Mouse (Mus musculus): ENCODE measurements around the gene Styxl1. TPM values are rescaled to one million over a fixed set of nuclear protein-coding genes. Genes with fewer than 3 reads are reported as not detected.

Styxl1 gene
- total RNA-seq, 1 experiment from 2014 or later = not detected

DNA sequence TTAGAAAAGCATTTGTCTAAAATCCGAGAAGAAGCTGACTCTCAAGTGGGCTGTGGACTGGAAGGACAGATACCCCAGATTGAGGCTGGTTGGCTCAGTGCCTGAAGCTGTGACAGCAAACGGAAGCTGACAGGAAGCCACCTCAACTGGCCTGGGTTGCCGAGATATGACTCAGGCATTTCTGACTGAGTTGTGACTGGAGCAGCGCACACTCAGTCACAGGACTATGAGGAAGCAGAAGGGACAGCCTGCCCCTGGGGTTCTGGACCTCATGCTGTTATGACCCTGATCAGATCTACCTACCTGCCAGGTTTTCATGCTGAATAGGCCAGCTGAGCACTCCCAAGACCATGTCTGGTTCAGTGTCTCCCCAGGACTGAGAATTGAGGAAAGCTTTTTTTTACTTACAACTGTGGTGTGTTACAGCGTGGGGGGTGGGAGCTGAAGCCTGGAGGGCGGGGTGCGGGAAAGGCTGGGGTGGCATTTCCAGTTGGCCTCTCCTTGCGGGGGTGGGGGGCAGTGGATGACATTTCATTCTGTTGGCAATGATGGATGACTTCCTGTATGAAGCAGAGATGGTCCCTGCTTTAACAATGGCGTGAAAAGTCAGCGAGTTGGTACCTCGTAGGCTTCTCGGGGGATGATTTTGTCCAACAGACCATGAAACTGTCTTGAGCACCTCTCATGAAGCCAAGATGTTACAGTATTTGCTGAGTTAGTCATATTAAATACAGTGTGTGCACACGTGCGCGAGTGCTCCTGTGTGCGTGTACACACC, 64.6 kb downstream of the Styxl1 start:
- ATAC-seq (replicated peaks in 1 of 2; ENCODE audit: insufficient read depth in 1 of 2, low FRiP score in 2 of 2, low TSS enrichment in 1 of 2, low read depth in 1 of 2, poor library complexity in 2 of 2, severe bottlenecking in 2 of 2) = peak; percentile 94 to 96

DNA sequence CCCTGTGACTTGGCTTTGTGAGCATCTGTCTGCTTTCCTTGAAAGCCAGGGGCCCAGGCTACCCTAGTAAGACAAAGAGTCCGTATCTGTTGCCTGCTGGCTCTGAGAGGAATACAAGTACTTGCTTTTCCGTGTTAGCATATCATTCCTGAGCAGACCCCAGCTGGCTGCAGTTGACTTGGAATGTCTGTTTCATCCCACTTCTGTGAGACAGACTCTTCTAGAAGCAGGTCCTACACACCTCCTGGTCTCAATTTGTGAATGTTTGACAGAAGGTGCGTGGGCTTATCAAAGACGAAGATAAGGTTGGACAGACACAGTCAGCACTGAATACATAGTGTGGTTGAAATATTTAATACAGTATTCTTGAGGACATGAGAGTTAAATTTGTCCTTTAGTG, 65.4 kb downstream of the Styxl1 start:
- ATAC-seq (replicated peaks in 1 of 2; ENCODE audit: insufficient read depth in 1 of 2, low FRiP score in 2 of 2, low TSS enrichment in 1 of 2, low read depth in 1 of 2, poor library complexity in 2 of 2, severe bottlenecking in 2 of 2) = no peak

DNA sequence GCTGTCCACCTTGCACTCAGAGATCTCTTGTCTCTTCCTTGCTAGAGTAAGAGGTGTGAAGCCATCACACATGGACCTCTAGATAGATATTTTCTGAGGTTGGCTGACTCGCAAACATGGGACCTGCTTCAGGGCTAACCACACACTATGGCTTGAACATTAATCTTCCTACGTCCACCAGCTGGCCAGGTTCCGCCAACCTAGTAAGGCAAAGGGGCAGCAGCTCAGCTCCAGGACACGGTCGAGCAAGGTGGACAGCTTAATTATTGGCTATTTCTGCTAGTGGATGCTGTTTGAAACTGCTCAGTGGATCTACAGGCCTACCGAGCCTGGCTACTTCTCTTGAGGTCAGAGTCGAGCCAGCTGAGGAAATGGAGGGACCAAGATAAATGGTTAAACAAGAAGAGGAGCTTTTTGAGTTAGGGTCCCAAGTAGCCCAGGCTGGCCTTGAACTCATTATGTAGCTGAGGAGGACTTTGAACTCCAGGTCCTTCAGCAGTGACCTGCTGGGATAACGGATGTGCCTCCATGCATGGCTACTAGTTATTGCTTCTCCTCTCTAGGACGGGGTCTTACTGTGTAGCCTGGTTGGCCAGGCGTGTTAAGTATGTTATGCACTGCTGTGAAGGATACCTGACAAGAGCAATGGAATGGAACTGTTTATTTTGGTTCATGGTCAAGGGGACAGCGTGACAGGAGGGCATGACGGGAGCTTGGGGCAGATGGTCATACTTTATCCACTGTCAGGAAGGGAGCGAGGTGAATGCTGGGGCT, 66.4 kb downstream of the Styxl1 start:
- no peak for ATAC-seq (replicated peaks in 1 of 2; ENCODE audit: insufficient read depth in 1 of 2, low FRiP score in 2 of 2, low TSS enrichment in 1 of 2, low read depth in 1 of 2, poor library complexity in 2 of 2, severe bottlenecking in 2 of 2)

DNA sequence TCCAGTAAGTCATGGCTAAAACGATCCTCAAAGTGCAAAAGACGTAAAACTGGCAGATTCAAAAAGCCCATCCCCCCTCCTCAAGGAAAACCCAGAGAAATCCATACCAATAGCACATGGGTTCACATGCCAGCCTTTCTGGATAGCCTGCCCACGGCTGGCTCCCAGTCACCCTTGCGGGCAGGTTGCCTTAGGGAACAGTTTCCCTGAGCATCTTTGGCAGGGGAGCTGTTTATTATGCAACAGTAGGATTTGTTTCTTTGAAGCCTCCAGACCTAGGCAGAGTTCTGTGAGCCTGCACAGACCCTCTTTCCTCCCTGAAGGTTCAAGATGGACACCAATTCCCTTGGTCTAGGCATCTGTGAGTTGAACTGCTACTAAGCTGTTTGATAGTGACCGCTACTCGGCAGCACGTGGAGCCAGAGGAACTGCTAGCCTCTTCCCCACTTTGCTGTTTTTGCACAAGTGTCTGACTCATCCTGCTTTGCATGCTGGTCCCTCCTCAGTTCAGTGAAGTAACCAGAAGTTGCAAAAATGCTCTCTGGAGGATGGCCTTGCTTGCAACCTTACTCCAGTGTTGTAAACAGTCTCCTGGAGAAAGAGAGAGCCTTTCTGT, 67.5 kb downstream of the Styxl1 start:
- ATAC-seq (replicated peaks in 1 of 2; ENCODE audit: insufficient read depth in 1 of 2, low FRiP score in 2 of 2, low TSS enrichment in 1 of 2, low read depth in 1 of 2, poor library complexity in 2 of 2, severe bottlenecking in 2 of 2) = peak in 1 of 2 experiments; percentile 33; a peak in 1 of 4 replicates

DNA sequence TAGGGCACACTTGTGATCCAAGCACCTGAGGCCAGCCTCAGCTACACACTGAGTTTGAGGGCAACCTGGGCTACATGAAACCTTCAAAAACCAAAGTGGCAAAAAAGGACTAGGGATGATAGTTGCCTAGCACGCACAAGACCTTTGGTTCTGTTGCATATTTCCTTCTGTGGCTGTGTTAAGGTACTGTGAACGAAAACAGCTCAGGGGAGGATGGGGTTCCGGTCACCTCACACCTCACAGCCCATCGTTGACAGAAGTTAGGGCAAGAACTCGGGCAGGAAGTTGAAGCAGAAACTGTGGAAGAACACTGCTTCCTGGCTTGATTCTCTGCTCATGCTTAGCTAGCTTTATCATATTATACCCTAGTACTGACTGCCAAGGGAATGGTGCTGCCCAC, 68.5 kb downstream of the Styxl1 start:
- ATAC-seq (replicated peaks in 1 of 2; ENCODE audit: insufficient read depth in 1 of 2, low FRiP score in 2 of 2, low TSS enrichment in 1 of 2, low read depth in 1 of 2, poor library complexity in 2 of 2, severe bottlenecking in 2 of 2) = no peak

DNA sequence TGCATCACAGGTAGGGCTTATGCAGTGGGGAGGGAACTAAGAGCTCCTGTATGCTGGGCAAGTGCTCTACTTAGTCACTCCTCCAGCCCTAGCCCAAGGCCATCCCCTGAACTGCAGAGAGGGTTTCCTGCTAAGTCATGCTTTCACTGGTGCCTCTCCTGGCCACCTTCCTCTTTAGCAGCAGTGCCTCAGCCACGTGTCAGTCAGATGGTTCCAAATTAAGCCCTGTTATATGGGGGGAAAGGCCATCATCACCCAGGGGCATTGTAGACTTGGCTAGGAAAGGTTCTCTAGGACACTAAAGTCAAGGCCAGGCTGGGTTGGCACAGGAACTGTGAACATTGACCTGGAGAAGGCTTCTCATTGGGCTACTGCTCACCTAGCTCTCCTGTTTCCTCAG, 70.3 kb downstream of the Styxl1 start:
- peak; percentile 81 to 84 for ATAC-seq (replicated peaks in 1 of 2; ENCODE audit: insufficient read depth in 1 of 2, low FRiP score in 2 of 2, low TSS enrichment in 1 of 2, low read depth in 1 of 2, poor library complexity in 2 of 2, severe bottlenecking in 2 of 2)

DNA sequence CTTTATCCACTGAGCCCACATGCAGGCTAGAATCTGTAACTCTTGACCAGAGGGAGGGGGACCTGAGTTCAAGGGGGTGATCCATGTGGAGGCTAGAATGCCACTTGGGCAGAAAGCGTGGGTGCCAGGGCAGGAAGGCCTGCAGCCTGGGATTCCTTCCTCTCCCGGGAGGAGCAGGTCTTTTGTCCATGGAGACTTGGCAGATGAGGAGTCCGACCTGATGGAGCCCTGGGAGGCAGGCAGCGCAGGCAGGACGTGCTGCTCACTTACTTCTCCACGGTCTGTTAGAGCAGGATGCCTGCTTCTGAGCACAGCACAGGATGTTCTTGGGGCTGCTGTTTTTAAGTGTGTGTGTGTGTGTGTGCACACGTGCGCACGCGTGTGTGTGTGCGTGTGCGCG, 71.1 kb downstream of the Styxl1 start:
- ATAC-seq (replicated peaks in 1 of 2; ENCODE audit: insufficient read depth in 1 of 2, low FRiP score in 2 of 2, low TSS enrichment in 1 of 2, low read depth in 1 of 2, poor library complexity in 2 of 2, severe bottlenecking in 2 of 2) = no peak

DNA sequence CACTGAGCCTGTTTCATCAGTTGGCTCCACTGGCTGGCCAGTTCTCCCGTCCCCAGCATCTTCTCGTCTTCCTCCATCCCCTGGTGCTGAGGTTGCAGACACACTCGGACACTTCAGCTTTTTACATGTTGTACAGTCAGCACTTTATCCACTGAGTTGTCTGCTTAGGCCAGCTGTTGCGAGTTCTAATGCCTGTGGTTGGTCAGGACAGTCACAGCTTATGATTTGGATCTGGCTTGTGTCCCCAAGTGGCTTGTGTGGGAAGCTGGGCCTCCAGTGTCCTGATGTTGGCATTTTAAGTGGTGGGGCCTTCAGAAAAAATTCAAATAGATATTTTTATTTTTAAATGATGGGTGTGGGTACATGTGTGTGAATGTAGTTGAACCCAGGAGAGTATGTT, 72.8 kb downstream of the Styxl1 start:
- ATAC-seq (replicated peaks in 1 of 2; ENCODE audit: insufficient read depth in 1 of 2, low FRiP score in 2 of 2, low TSS enrichment in 1 of 2, low read depth in 1 of 2, poor library complexity in 2 of 2, severe bottlenecking in 2 of 2) = no peak

DNA sequence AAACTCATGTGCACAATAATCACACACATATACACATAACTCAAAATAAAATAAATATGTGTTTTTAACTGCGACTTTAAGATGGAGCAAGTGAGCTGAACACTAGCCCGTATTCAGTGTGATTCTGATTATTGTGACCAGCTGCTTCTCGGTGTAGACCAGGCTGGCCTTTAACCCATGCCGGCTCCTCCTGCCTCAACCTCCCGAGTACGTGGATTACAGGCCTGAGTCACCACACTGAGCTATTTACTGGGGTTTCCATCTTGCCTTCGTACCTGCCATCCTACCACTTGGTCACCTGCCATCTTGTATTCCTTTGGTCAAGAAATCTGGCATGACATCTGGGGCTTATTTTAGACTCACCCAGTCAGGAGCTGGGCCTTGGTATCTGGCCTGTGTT, 74.8 kb downstream of the Styxl1 start:
- no peak for ATAC-seq (replicated peaks in 1 of 2; ENCODE audit: insufficient read depth in 1 of 2, low FRiP score in 2 of 2, low TSS enrichment in 1 of 2, low read depth in 1 of 2, poor library complexity in 2 of 2, severe bottlenecking in 2 of 2)

DNA sequence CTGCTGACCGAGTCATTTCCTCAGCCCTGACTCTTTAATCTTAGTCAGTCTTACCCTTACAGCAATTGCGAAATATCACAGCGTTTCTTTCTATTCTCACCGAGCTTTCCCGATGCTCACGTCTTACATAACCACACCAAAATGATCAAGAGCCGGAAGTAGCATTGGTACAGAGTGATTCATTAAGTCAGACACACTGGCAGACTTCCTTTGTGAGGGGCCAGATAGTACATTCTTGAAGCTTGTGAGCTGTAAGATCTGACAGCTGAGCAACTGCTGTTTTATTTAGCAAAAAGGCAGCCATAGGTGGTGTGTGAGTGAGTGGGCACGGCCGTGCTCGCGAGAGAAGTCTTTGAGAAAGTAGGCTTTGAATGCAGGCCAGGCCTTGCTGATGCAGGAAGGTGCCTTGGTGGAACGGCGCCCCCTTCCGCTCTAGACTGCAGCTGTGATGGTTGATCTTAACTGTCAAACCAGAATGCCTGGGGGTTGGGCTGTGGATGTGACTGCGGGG, 75.4 kb downstream of the Styxl1 start:
- ATAC-seq (replicated peaks in 1 of 2; ENCODE audit: insufficient read depth in 1 of 2, low FRiP score in 2 of 2, low TSS enrichment in 1 of 2, low read depth in 1 of 2, poor library complexity in 2 of 2, severe bottlenecking in 2 of 2) = peak; percentile 84 to 86

DNA sequence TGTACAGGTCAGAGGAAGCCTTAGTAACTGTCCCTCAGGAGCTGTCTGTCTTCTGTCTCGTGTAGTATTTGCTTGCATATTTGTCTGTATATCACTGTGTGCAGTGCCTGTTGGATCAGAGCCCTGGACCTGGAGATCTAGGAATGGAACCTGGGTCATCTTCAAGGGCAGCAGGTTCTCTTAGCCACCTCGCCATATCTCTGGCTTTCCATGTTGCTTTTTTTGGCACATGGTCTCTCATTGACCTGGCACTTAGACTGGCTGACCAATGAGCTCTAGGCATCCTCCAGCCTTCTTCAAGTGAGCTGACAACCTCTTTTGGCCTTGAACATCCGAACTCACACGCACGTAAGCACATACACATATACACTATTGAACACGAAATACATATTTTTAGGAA, 76.0 kb downstream of the Styxl1 start:
- ATAC-seq (replicated peaks in 1 of 2; ENCODE audit: insufficient read depth in 1 of 2, low FRiP score in 2 of 2, low TSS enrichment in 1 of 2, low read depth in 1 of 2, poor library complexity in 2 of 2, severe bottlenecking in 2 of 2) = no peak

DNA sequence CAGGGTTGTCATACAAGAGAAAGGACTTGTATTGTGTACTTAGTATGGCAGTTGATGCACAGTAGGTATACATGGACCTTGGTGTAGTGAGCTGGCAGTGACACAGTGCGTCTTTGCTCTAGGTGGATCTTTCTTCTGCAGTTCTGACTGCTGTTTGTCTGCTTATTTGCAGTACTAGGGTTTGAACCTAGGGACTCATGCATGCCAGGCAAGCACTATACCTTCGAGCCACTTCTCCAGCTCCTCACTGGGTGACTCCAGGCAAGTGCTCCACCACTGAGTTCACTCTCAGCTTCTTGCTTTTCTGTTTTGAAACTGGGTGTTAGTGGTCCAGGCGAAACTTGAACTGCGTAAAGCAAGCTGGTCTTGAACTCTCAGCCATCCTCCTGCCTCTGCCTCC, 76.6 kb downstream of the Styxl1 start:
- no peak for ATAC-seq (replicated peaks in 1 of 2; ENCODE audit: insufficient read depth in 1 of 2, low FRiP score in 2 of 2, low TSS enrichment in 1 of 2, low read depth in 1 of 2, poor library complexity in 2 of 2, severe bottlenecking in 2 of 2)

DNA sequence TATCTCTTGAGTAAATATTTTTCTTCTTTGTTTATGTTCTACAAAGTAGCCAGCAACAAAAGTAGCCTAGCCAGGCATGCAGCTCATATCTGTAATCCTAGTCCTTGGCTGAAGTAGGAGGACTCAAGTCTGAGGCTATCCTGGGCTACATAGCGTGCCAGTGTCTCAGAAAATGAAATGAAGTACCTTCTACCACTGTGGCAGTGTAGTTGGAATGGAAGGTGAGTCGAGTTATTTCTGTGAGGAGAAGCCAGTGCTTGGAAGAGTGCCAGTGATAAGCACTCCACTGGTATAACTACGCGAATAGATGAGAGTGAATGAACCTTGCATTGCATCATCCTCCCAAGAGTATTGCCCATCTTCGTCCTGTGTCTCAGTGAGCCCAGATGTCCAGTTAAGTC, 80.5 kb downstream of the Styxl1 start:
- no peak for ATAC-seq (replicated peaks in 1 of 2; ENCODE audit: insufficient read depth in 1 of 2, low FRiP score in 2 of 2, low TSS enrichment in 1 of 2, low read depth in 1 of 2, poor library complexity in 2 of 2, severe bottlenecking in 2 of 2)

Other genes starting within 250 kb of the Styxl1 start
- gene Hip1, start 233.3 kb downstream of the Styxl1 start, total RNA-seq (2017) = 16.8 and 27.7 TPM in 2 replicates
- not detected in 2 replicates for gene Ccl26, start 214.8 kb downstream of the Styxl1 start, total RNA-seq (2017)
- not detected in 2 replicates for gene Ccl24, start 205.3 kb downstream of the Styxl1 start, total RNA-seq (2017)
- 13.4 and 21.0 TPM in 2 replicates for gene Rhbdd2, start 145.8 kb downstream of the Styxl1 start, total RNA-seq (2017)
- gene Por, start 108.4 kb downstream of the Styxl1 start, total RNA-seq (2017) = 75.9 and 96.4 TPM in 2 replicates
- gene Tmem120a, start 33.9 kb downstream of the Styxl1 start, total RNA-seq (2017) = 7.7 and 11.5 TPM in 2 replicates
- gene Mdh2, start 95 bp upstream of the Styxl1 start, total RNA-seq (2017) = 130 and 138 TPM in 2 replicates
- gene Srrm3, start 28.5 kb upstream of the Styxl1 start, total RNA-seq (2017) = not detected in 2 replicates
- not detected in 2 replicates for gene Hspb1, start 109.5 kb upstream of the Styxl1 start, total RNA-seq (2017)
- 95.4 and 110 TPM in 2 replicates for gene Ywhag, start 156.2 kb upstream of the Styxl1 start, total RNA-seq (2017)
- gene Ssc4d, start 196.1 kb upstream of the Styxl1 start, total RNA-seq (2017) = 3.4 and 3.8 TPM in 2 replicates
- gene Zp3, start 201.7 kb upstream of the Styxl1 start, total RNA-seq (2017) = not detected in 2 replicates
- gene Dtx2, start 216.4 kb upstream of the Styxl1 start, total RNA-seq (2017) = 3.4 and 4.4 TPM in 2 replicates

Measured in hematopoietic stem cell, adult 5-6 weeks (primary cell).